ENCODE assay signal across 9 mouse cellular contexts in genomic region chr5:98293049-98293715, GRCm38 (mm10). TPM values are rescaled to one million over a fixed set of nuclear protein-coding genes. Genes with fewer than 3 reads are reported as not detected.
A peak's percentile ranks its signal among the peaks of the same experiment; 100 is the strongest.
DNase-seq lines count a peak whose midpoint lies in the region; ATAC-seq and TF ChIP-seq lines count a peak whose summit lies in the region.
"Had no signal": no experiment of that assay in that cellular context is flagged by ENCODE, and none has a peak within 500 bp of the region (broad histone marks: within the 10 kb centered on the region; RNA-seq: fewer than 3 reads in every experiment).

No protein-coding gene starts in this region.

- no peak for DNase-seq in heart, postnatal 0 days (ENCODE audit: low spot score)
- no peak for DNase-seq in heart, postnatal 14 days
- no peak for DNase-seq in intestine, embryonic 14.5 days (ENCODE audit: low spot score)
- DNase-seq in neural tube, embryonic 11.5 days (ENCODE audit: low spot score) = no peak
- DNase-seq in adrenal gland, postnatal 14 days = no peak
- no peak for DNase-seq in thymus, adult 2 months

- H3K27ac ChIP-seq in heart, postnatal 0 days (ENCODE audit: low read depth) = no peak overlapping the region
- no peak overlapping the region for H3K27ac ChIP-seq in embryonic facial prominence, embryonic 13.5 days
- H3K27ac ChIP-seq in intestine, embryonic 14.5 days (ENCODE audit: low read depth) = no peak overlapping the region
- H3K27ac ChIP-seq in neural tube, embryonic 11.5 days (ENCODE audit: low read depth, low read length) = no peak overlapping the region
- H3K27ac ChIP-seq in thymus, adult 2 months (ENCODE audit: control insufficient read depth, insufficient read depth, low read length) = no peak overlapping the region

- no peaks in the 10 kb centered on the region for H3K9me3 ChIP-seq in heart, postnatal 0 days (replicated peaks; ENCODE audit: control insufficient read depth, low read length)
- no peaks in the 10 kb centered on the region for H3K9me3 ChIP-seq in embryonic facial prominence, embryonic 13.5 days
- H3K9me3 ChIP-seq in intestine, embryonic 14.5 days (ENCODE audit: control insufficient read depth, low read length) = no peaks in the 10 kb centered on the region
- no peaks in the 10 kb centered on the region for H3K9me3 ChIP-seq in neural tube, embryonic 11.5 days (ENCODE audit: control insufficient read depth, low read length)

- H3K27me3 ChIP-seq in heart, postnatal 0 days (ENCODE audit: control insufficient read depth, insufficient read depth, low read length) = peaks cover 26% of the 10 kb centered on the region
- H3K27me3 ChIP-seq in embryonic facial prominence, embryonic 13.5 days = peaks cover 43% of the 10 kb centered on the region
- H3K27me3 ChIP-seq in intestine, embryonic 14.5 days (replicated peaks; ENCODE audit: control insufficient read depth, insufficient read depth, low read length) = peaks cover 35% of the 10 kb centered on the region
- peaks cover 17% of the 10 kb centered on the region for H3K27me3 ChIP-seq in neural tube, embryonic 11.5 days (ENCODE audit: control insufficient read depth, insufficient read depth, low read length)
- H3K27me3 ChIP-seq in thymus, adult 2 months (ENCODE audit: control insufficient read depth, insufficient read depth, low read length) = no peaks in the 10 kb centered on the region
- H3K27me3 ChIP-seq: CH12.LX had no signal

- peak overlapping the region; percentile 51 for H3K4me2 ChIP-seq in heart, postnatal 0 days (ENCODE audit: low read depth, low read length)
- peak overlapping the region; percentile 51 for H3K4me2 ChIP-seq in embryonic facial prominence, embryonic 13.5 days
- H3K4me2 ChIP-seq in intestine, embryonic 14.5 days (ENCODE audit: low read length) = peak overlapping the region; percentile 43
- peak overlapping the region; percentile 36 for H3K4me2 ChIP-seq in neural tube, embryonic 11.5 days (ENCODE audit: low read depth)

- H3K4me1 ChIP-seq in heart, postnatal 0 days (ENCODE audit: control insufficient read depth, insufficient read depth) = peaks cover 8% of the 10 kb centered on the region; the same call in 1 of the 2 replicates
- H3K4me1 ChIP-seq in embryonic facial prominence, embryonic 13.5 days = peaks cover 15% of the 10 kb centered on the region
- peaks cover 4% of the 10 kb centered on the region; the same call in 1 of the 2 replicates for H3K4me1 ChIP-seq in intestine, embryonic 14.5 days (replicated peaks; ENCODE audit: control insufficient read depth, insufficient read depth, low read length)
- no peaks in the 10 kb centered on the region; the same call in 1 of the 2 replicates for H3K4me1 ChIP-seq in neural tube, embryonic 11.5 days (ENCODE audit: control insufficient read depth, insufficient read depth, low read length)
- no peaks in the 10 kb centered on the region for H3K4me1 ChIP-seq in thymus, adult 2 months (replicated peaks; ENCODE audit: control insufficient read depth, insufficient read depth, low read length)

- H3K9ac ChIP-seq in heart, postnatal 0 days (replicated peaks; ENCODE audit: low read depth, low read length) = no peak overlapping the region
- H3K9ac ChIP-seq in embryonic facial prominence, embryonic 13.5 days = no peak overlapping the region
- H3K9ac ChIP-seq in intestine, embryonic 14.5 days (ENCODE audit: low read length) = no peak overlapping the region
- no peak overlapping the region for H3K9ac ChIP-seq in neural tube, embryonic 11.5 days (ENCODE audit: low read length)

- no peak for TF ChIP-seq EP300 in heart, postnatal 0 days (IDR thresholded peaks at IDR 0.05; ENCODE audit: low read depth)

- peak overlapping the region; percentile 32 for H3K4me3 ChIP-seq in heart, postnatal 0 days (ENCODE audit: low read depth, low read length)
- peak overlapping the region; percentile 24 for H3K4me3 ChIP-seq in embryonic facial prominence, embryonic 13.5 days
- H3K4me3 ChIP-seq in intestine, embryonic 14.5 days (ENCODE audit: low read depth, low read length) = peak overlapping the region; percentile 19; the same call in 1 of the 2 replicates
- H3K4me3 ChIP-seq in neural tube, embryonic 11.5 days (ENCODE audit: low read depth, low read length) = 0 out of 2 replicates have a peak overlapping the region, but pooled peaks have one; percentile 12
- H3K4me3 ChIP-seq in thymus, adult 2 months (ENCODE audit: control insufficient read depth, insufficient read depth, low read length) = no peak overlapping the region

- 4% methylated on average over 12 of the region's 12 CpGs for WGBS in heart, postnatal 0 days
- 2% methylated on average over 12 of the region's 12 CpGs for WGBS in embryonic facial prominence, embryonic 13.5 days
- 2% methylated on average over 11 of the region's 12 CpGs for WGBS in intestine, embryonic 14.5 days
- WGBS in neural tube, embryonic 11.5 days = 1% methylated on average over 12 of the region's 12 CpGs
- WGBS in thymus, adult 2 months = 13% methylated on average over 12 of the region's 12 CpGs

- no peak for TF ChIP-seq POLR2A in thymus, adult 2 months (IDR thresholded peaks at IDR 0.05; ENCODE audit: control insufficient read depth, extremely low read depth, insufficient read depth, low read length, poor library complexity)

- no peak for TF ChIP-seq CTCF in heart, postnatal 0 days (IDR thresholded peaks at IDR 0.05; ENCODE audit: low read depth)
- no peak for TF ChIP-seq CTCF in thymus, adult 2 months (IDR thresholded peaks at IDR 0.05; ENCODE audit: borderline replicate concordance, control insufficient read depth, extremely low read depth, insufficient read depth, low read length, poor library complexity)

- H3K36me3 ChIP-seq in heart, postnatal 0 days (replicated peaks; ENCODE audit: control insufficient read depth, insufficient read depth, low read length) = no peaks in the 10 kb centered on the region
- no peaks in the 10 kb centered on the region for H3K36me3 ChIP-seq in embryonic facial prominence, embryonic 13.5 days
- H3K36me3 ChIP-seq in intestine, embryonic 14.5 days (ENCODE audit: control insufficient read depth, insufficient read depth, low read length) = no peaks in the 10 kb centered on the region
- no peaks in the 10 kb centered on the region for H3K36me3 ChIP-seq in neural tube, embryonic 11.5 days (ENCODE audit: control insufficient read depth, insufficient read depth, low read length)
- H3K36me3 ChIP-seq in thymus, adult 2 months (ENCODE audit: control insufficient read depth, insufficient read depth, low read length) = no peaks in the 10 kb centered on the region

- no peak for ATAC-seq in heart, postnatal 0 days (ENCODE audit: insufficient read depth, low read depth)
- no peak for ATAC-seq in embryonic facial prominence, embryonic 13.5 days (ENCODE audit: insufficient number of reproducible peaks, insufficient read depth, low FRiP score, low TSS enrichment, low read depth)
- no peak for ATAC-seq in intestine, embryonic 14.5 days (replicated peaks; ENCODE audit: low FRiP score, low TSS enrichment, low read depth)
- ATAC-seq in neural tube, embryonic 11.5 days (ENCODE audit: insufficient read depth, low FRiP score, low TSS enrichment) = no peak
- ATAC-seq in cerebellum, adult (ENCODE audit: insufficient number of reproducible peaks, low FRiP score, low TSS enrichment) = no peak

- intact Hi-C loops in heart, postnatal 14 days (cut with DNase I) = no loop called here

RNA-seq across cellular contexts. Expression of gene Cfap299, which starts 35.9 kb away (rescaled TPM):
- total RNA-seq in heart, postnatal 0 days (2014; rRNA removed; ENCODE audit: low replicate concordance) = 0.50 TPM in 1 of 2 replicates, not detected in the other
- polyA plus RNA-seq in heart, postnatal 0 days (2015; fragmentation: Nextera tagmentation; extraction: Ambion mirVana) = 0.20 and 0.38 TPM in 2 replicates
- not detected for total RNA-seq in heart, postnatal 14 days (2021)
- polyA plus RNA-seq in embryonic facial prominence, embryonic 13.5 days (2015; fragmentation: Nextera tagmentation; extraction: Ambion mirVana) = 0.95 and 1.2 TPM in 2 replicates
- 0.36 TPM in 1 of 2 replicates, not detected in the other for polyA plus RNA-seq in intestine, embryonic 14.5 days (2014; fragmentation: Nextera tagmentation; extraction: Ambion mirVana)
- 0.39 TPM in 1 of 2 replicates, not detected in the other for polyA plus RNA-seq in neural tube, embryonic 11.5 days (2014; fragmentation: Nextera tagmentation; extraction: Ambion mirVana)
- total RNA-seq in adrenal gland, postnatal 14 days (2021) = not detected in 2 replicates
- not detected in 2 replicates for polyA plus RNA-seq in thymus, adult 2 months (2012; rRNA removed)
- total RNA-seq: CH12.LX had no signal

RNA-seq across cellular contexts. Expression of gene Fgf5, which starts 39.2 kb away (rescaled TPM):
- not detected in 2 replicates for total RNA-seq in heart, postnatal 0 days (2014; rRNA removed; ENCODE audit: low replicate concordance)
- polyA plus RNA-seq in heart, postnatal 0 days (2015; fragmentation: Nextera tagmentation; extraction: Ambion mirVana) = 0.16 TPM in 1 of 2 replicates, not detected in the other
- not detected for total RNA-seq in heart, postnatal 14 days (2021)
- polyA plus RNA-seq in embryonic facial prominence, embryonic 13.5 days (2015; fragmentation: Nextera tagmentation; extraction: Ambion mirVana) = 0.28 and 0.66 TPM in 2 replicates
- 1.9 and 2.5 TPM in 2 replicates for polyA plus RNA-seq in intestine, embryonic 14.5 days (2014; fragmentation: Nextera tagmentation; extraction: Ambion mirVana)
- polyA plus RNA-seq in neural tube, embryonic 11.5 days (2014; fragmentation: Nextera tagmentation; extraction: Ambion mirVana) = 1.8 and 2.3 TPM in 2 replicates
- not detected in 2 replicates for total RNA-seq in adrenal gland, postnatal 14 days (2021)
- polyA plus RNA-seq in thymus, adult 2 months (2012; rRNA removed) = not detected in 2 replicates
